Mouse (Mus musculus): ENCODE results near the gene Hebp1. TPM values are rescaled to one million over a fixed set of nuclear protein-coding genes. Genes with fewer than 3 reads are reported as not detected.

Gene Hebp1
- polyA plus RNA-seq, 1 experiment from 2014 or later = 94.2 TPM

DNA sequence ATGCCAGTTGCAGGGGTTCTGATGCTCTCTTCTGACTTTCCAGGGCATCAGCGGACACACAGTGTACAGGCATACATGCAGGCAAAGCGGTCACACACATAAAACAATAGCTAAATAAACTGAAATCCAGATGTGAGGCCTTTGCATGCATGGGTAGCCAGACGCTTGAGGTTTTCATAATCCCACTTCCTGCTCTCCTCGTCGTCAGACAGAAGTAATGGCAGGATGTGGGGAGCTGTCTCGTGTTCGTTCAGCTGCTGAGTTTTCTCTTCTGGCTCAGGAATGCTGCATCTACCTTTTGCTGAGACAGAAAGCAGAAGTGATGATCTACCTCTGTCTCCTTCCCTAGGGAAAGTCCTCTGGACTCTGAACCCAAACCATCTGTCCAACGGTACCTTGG is 20.5 kb upstream of the Hebp1 start:
- ATAC-seq = no peak
- Histone ChIP-seq H3K4me3 (ENCODE audit: low read depth, low read length) (no peak overlapping the region), H3K4me1 (ENCODE audit: insufficient read depth) (no peaks in the 10 kb centered on the region; the same call in 1 of the 2 replicates), H3K27me3 (ENCODE audit: insufficient read depth, low read length) (no peaks in the 10 kb centered on the region), H3K9me3 (ENCODE audit: low read length) (no peaks in the 10 kb centered on the region), H3K9ac (replicated peaks) (no peak overlapping the region), H3K27ac (ENCODE audit: low read depth) (no peak overlapping the region), H3K36me3 (replicated peaks; ENCODE audit: insufficient read depth, low read length) (peaks cover 27% of the 10 kb centered on the region), H3K4me2 (ENCODE audit: low read depth, low read length) (no peak overlapping the region)
- DNase-seq = no peak
- 47% methylated on average over 8 of the region's 8 CpGs for WGBS (ENCODE audit: insufficient replicate concordance)
- TF ChIP-seq CTCF (IDR thresholded peaks at IDR 0.05; ENCODE audit: low read depth) (no peak), EP300 (IDR thresholded peaks at IDR 0.05; ENCODE audit: low read depth) (no peak)

DNA sequence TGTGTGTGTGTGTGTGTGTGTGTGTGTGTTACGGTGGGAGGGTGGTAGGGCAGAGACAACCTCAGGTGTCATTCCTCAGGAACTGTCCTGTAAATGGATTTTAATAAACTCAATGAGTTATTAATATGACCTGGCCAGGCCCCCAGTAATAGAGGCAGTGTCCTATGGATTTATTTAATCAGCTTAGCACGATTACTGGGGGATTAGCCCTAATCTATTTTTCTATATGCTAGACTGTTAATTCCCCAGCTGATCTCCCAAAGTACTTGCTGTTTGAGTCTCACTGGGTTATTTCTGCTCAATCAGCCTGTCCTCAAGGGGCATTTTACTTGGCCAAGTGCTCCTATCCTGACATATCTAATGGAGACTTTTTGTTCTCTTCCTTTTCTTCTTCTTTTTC is 14.8 kb upstream of the Hebp1 start:
- 69% methylated on average over 2 of the region's 2 CpGs for WGBS (ENCODE audit: insufficient replicate concordance)

DNA sequence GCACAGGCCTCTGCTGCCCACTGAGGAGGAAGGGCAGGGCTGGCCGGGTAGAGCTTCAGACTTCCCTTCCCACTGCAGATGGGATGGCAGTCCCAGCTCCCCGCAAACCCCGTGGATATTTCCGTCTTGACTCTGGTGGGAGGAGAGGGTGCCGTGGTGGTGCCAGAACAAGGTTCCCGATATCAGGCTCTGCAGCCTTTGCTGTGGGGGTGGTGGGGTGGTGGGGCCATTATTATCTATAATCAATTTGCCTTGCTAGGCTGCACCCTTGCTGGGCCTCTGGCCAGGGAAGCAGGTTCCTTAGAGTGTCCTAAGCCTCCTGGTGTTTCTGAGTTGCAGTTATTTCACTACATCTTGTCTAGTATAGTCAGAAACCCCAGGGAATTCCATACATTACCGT is 13.3 kb upstream of the Hebp1 start:
- H3K27me3 ChIP-seq (ENCODE audit: insufficient read depth, low read length) = no peaks in the 10 kb centered on the region
- H3K36me3 ChIP-seq (replicated peaks; ENCODE audit: insufficient read depth, low read length) = peaks cover 18% of the 10 kb centered on the region; the same call in 1 of the 2 replicates
- H3K9ac ChIP-seq (replicated peaks) = no peak overlapping the region
- no peak overlapping the region for H3K27ac ChIP-seq (ENCODE audit: low read depth)
- H3K4me1 ChIP-seq (ENCODE audit: insufficient read depth) = peaks cover under 1% of the 10 kb centered on the region; the same call in 1 of the 2 replicates
- no peak overlapping the region for H3K4me3 ChIP-seq (ENCODE audit: low read depth, low read length)
- H3K9me3 ChIP-seq (ENCODE audit: low read length) = no peaks in the 10 kb centered on the region
- WGBS (ENCODE audit: insufficient replicate concordance) = 61% methylated on average over 7 of the region's 7 CpGs
- no peak for ATAC-seq
- no peak overlapping the region for H3K4me2 ChIP-seq (ENCODE audit: low read depth, low read length)
- no peak for TF ChIP-seq EP300 (IDR thresholded peaks at IDR 0.05; ENCODE audit: low read depth)
- no peak for TF ChIP-seq CTCF (IDR thresholded peaks at IDR 0.05; ENCODE audit: low read depth)
- no peak for DNase-seq

More for the DNA sequence above, 14.8 kb upstream of the Hebp1 start:
- Histone ChIP-seq H3K4me3 (ENCODE audit: low read depth, low read length) (no peak overlapping the region), H3K27me3 (ENCODE audit: insufficient read depth, low read length) (no peaks in the 10 kb centered on the region), H3K4me1 (ENCODE audit: insufficient read depth) (no peaks in the 10 kb centered on the region), H3K36me3 (replicated peaks; ENCODE audit: insufficient read depth, low read length) (peaks cover 24% of the 10 kb centered on the region; the same call in 1 of the 2 replicates), H3K4me2 (ENCODE audit: low read depth, low read length) (no peak overlapping the region), H3K27ac (ENCODE audit: low read depth) (no peak overlapping the region), H3K9ac (replicated peaks) (no peak overlapping the region), H3K9me3 (ENCODE audit: low read length) (no peaks in the 10 kb centered on the region)
- TF ChIP-seq EP300 (IDR thresholded peaks at IDR 0.05; ENCODE audit: low read depth) (no peak), CTCF (IDR thresholded peaks at IDR 0.05; ENCODE audit: low read depth) (no peak)
- DNase-seq (no peak), ATAC-seq (no peak)

DNA sequence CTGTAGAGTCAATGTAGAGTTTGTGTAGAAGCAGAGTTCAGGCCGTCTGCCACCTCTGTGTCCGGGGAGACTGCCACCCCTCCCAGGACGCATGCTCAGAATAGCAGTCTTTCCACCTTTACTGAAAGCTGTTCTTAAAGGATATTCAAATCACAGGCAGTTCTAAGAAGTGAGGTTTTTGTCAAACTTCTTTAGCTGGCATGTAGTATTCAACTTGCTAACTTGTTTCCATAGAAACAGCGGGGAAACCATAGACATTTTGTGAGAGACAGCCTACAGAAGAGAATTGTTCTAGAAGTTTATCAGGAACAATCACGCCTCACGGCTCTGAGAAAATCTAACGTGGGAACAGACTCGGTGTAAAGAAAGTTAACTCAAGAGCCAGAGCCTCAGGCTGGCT is 9.1 kb upstream of the Hebp1 start:
- ATAC-seq (no peak), DNase-seq (no peak)
- Histone ChIP-seq H3K9ac (replicated peaks) (no peak overlapping the region), H3K9me3 (ENCODE audit: low read length) (no peaks in the 10 kb centered on the region), H3K27ac (ENCODE audit: low read depth) (no peak overlapping the region), H3K4me2 (ENCODE audit: low read depth, low read length) (no peak overlapping the region), H3K36me3 (replicated peaks; ENCODE audit: insufficient read depth, low read length) (peaks cover 5% of the 10 kb centered on the region; the same call in 1 of the 2 replicates), H3K4me3 (ENCODE audit: low read depth, low read length) (no peak overlapping the region), H3K4me1 (ENCODE audit: insufficient read depth) (peaks cover 16% of the 10 kb centered on the region; the same call in 1 of the 2 replicates), H3K27me3 (ENCODE audit: insufficient read depth, low read length) (no peaks in the 10 kb centered on the region)
- TF ChIP-seq CTCF (IDR thresholded peaks at IDR 0.05; ENCODE audit: low read depth) (no peak), EP300 (IDR thresholded peaks at IDR 0.05; ENCODE audit: low read depth) (no peak)
- WGBS (ENCODE audit: insufficient replicate concordance) = 81% methylated on average over 8 of the region's 8 CpGs

DNA sequence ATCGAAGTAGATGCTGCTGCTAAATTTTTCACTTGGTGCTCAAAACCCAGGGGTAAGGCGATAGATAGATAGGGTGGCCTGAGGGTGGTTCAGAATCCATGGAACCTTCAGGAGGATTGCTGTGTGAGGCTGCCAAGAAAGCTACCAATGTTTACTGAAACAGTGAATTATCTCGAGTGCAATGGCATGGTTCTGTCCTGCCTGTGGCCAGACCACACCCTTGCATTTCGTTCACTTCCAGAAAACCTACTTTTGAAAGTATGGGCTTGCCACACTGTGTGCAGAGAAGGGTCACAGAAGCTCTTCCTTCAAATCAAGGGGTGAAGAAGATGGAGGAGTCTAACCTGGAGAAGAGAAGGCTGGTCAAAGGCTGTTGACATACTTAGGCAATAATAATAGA is 8.0 kb upstream of the Hebp1 start:
- peaks cover 5% of the 10 kb centered on the region; the same call in 1 of the 2 replicates for H3K36me3 ChIP-seq (replicated peaks; ENCODE audit: insufficient read depth, low read length)
- 50% methylated on average over 4 of the region's 4 CpGs for WGBS (ENCODE audit: insufficient replicate concordance)
- H3K4me2 ChIP-seq (ENCODE audit: low read depth, low read length) = peak overlapping the region; percentile 26
- ATAC-seq = peak; percentile 38
- no peaks in the 10 kb centered on the region for H3K9me3 ChIP-seq (ENCODE audit: low read length)
- no peak for TF ChIP-seq EP300 (IDR thresholded peaks at IDR 0.05; ENCODE audit: low read depth)
- no peak for TF ChIP-seq CTCF (IDR thresholded peaks at IDR 0.05; ENCODE audit: low read depth)
- DNase-seq = no peak
- no peak overlapping the region for H3K4me3 ChIP-seq (ENCODE audit: low read depth, low read length)
- H3K4me1 ChIP-seq (ENCODE audit: insufficient read depth) = peaks cover 22% of the 10 kb centered on the region; the same call in 1 of the 2 replicates
- H3K27ac ChIP-seq (ENCODE audit: low read depth) = 0 out of 2 replicates have a peak overlapping the region, but pooled peaks have one; percentile 6
- no peak overlapping the region for H3K9ac ChIP-seq (replicated peaks)
- H3K27me3 ChIP-seq (ENCODE audit: insufficient read depth, low read length) = no peaks in the 10 kb centered on the region

DNA sequence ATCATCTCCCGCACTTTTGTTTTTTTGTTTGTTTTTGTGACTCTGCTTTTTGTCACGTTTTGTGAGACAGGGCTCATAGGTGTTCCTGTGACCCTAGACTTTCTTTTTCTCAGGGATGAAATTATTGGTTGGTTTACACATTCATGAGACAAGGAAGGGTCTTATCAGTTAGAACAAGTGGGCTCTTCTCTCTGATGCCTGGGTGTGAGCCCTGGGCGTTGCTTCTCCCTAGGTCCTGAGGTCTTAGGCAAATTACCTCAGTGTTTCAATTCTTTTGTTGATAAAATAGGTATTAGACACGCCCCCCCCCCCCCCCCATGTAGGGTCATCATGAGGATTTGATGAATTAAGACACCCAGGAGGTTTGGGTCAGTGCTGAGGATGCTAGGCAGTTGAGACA is 7.0 kb upstream of the Hebp1 start:
- no peak for TF ChIP-seq EP300 (IDR thresholded peaks at IDR 0.05; ENCODE audit: low read depth)
- TF ChIP-seq CTCF (IDR thresholded peaks at IDR 0.05; ENCODE audit: low read depth) = no peak
- Histone ChIP-seq H3K27ac (ENCODE audit: low read depth) (peak overlapping the region; percentile 48; the same call in 1 of the 2 replicates), H3K9ac (replicated peaks) (no peak overlapping the region), H3K36me3 (replicated peaks; ENCODE audit: insufficient read depth, low read length) (peaks cover 3% of the 10 kb centered on the region; the same call in 1 of the 2 replicates), H3K4me1 (ENCODE audit: insufficient read depth) (peaks cover 29% of the 10 kb centered on the region), H3K4me3 (ENCODE audit: low read depth, low read length) (no peak overlapping the region), H3K27me3 (ENCODE audit: insufficient read depth, low read length) (no peaks in the 10 kb centered on the region), H3K9me3 (ENCODE audit: low read length) (no peaks in the 10 kb centered on the region), H3K4me2 (ENCODE audit: low read depth, low read length) (peak overlapping the region; percentile 26)
- 47% methylated on average over 4 of the region's 4 CpGs for WGBS (ENCODE audit: insufficient replicate concordance)
- DNase-seq (no peak), ATAC-seq (no peak)
